26 mouse cellular contexts compared by ENCODE assay signal in the genomic region with DNA sequence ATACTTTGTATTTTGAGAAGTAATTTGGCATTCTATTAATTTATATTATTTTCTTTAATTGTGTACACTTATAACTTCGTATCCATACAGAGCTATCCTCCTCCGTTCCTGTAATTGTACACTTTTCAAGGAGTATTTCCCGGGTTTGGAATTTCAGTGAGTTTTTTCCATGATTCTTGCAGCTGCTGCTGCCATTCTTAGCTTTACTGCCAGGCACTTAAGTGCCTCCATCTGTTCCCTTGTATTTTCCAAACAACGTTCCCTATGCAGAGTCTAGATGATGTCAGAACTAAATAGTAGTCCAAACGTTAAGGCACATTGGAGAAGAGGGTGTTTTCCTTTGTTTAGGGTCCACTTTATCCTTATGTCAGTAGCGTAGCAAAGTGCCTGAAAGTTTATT. TPM values are rescaled to one million over a fixed set of nuclear protein-coding genes. Genes with fewer than 3 reads are reported as not detected.
DNase-seq lines count a peak whose midpoint lies in the region; ATAC-seq and TF ChIP-seq lines count a peak whose summit lies in the region.
"Had no signal": no experiment of that assay in that cellular context is flagged by ENCODE, and none has a peak within 500 bp of the region (broad histone marks: within the 10 kb centered on the region; RNA-seq: fewer than 3 reads in every experiment).

No protein-coding gene starts in this region.

- no peak for TF ChIP-seq POLR2A in limb, embryonic 14.5 days (IDR thresholded peaks at IDR 0.05; ENCODE audit: borderline replicate concordance, extremely low read depth, insufficient read depth, insufficient read length)

- no peak for TF ChIP-seq CTCF in left cerebral cortex, adult 2 months (IDR thresholded peaks at IDR 0.05)

- H3K4me2 ChIP-seq in embryonic facial prominence, embryonic 13.5 days = no peak overlapping the region
- no peak overlapping the region for H3K4me2 ChIP-seq in limb, embryonic 13.5 days (replicated peaks)
- H3K4me2 ChIP-seq in limb, embryonic 14.5 days (replicated peaks; ENCODE audit: low read depth, low read length, severe bottlenecking) = no peak overlapping the region
- H3K4me2 ChIP-seq: heart, embryonic 11.5 days; limb, embryonic 12.5 days; lung, embryonic 14.5 days; midbrain, embryonic 13.5 days had no signal

- H3K9ac ChIP-seq in embryonic facial prominence, embryonic 13.5 days = no peak overlapping the region
- H3K9ac ChIP-seq in limb, embryonic 13.5 days = no peak overlapping the region
- H3K9ac ChIP-seq in limb, embryonic 14.5 days (ENCODE audit: low read depth, low read length, severe bottlenecking) = no peak overlapping the region
- H3K9ac ChIP-seq: limb, embryonic 12.5 days; liver, embryonic 14.5 days; lung, embryonic 14.5 days; midbrain, embryonic 13.5 days had no signal

- no peak overlapping the region for H3K4me3 ChIP-seq in embryonic facial prominence, embryonic 13.5 days
- H3K4me3 ChIP-seq in embryonic facial prominence, embryonic 10.5 days = no peak overlapping the region
- no peak overlapping the region for H3K4me3 ChIP-seq in limb, embryonic 13.5 days
- no peak overlapping the region for H3K4me3 ChIP-seq in limb, embryonic 10.5 days
- no peak overlapping the region for H3K4me3 ChIP-seq in limb, embryonic 14.5 days (replicated peaks; ENCODE audit: low read length)
- no peak overlapping the region for H3K4me3 ChIP-seq in left cerebral cortex, adult 2 months
- H3K4me3 ChIP-seq: hindbrain, embryonic 10.5 days; layer of hippocampus, adult 2 months; limb, embryonic 12.5 days; megakaryocyte, embryonic 14.5 days; midbrain, embryonic 13.5 days had no signal

- no peaks in the 10 kb centered on the region for H3K9me3 ChIP-seq in embryonic facial prominence, embryonic 13.5 days
- H3K9me3 ChIP-seq in embryonic facial prominence, embryonic 10.5 days = no peaks in the 10 kb centered on the region
- no peaks in the 10 kb centered on the region for H3K9me3 ChIP-seq in limb, embryonic 13.5 days
- no peaks in the 10 kb centered on the region for H3K9me3 ChIP-seq in limb, embryonic 10.5 days (replicated peaks)
- no peaks in the 10 kb centered on the region for H3K9me3 ChIP-seq in limb, embryonic 14.5 days (ENCODE audit: control insufficient read depth, low read length)
- H3K9me3 ChIP-seq: hindbrain, embryonic 10.5 days; limb, embryonic 12.5 days; midbrain, embryonic 13.5 days had no signal

- H3K36me3 ChIP-seq in embryonic facial prominence, embryonic 13.5 days = no peaks in the 10 kb centered on the region
- no peaks in the 10 kb centered on the region for H3K36me3 ChIP-seq in embryonic facial prominence, embryonic 10.5 days (replicated peaks)
- H3K36me3 ChIP-seq in limb, embryonic 13.5 days = no peaks in the 10 kb centered on the region
- H3K36me3 ChIP-seq in limb, embryonic 10.5 days = no peaks in the 10 kb centered on the region
- H3K36me3 ChIP-seq in limb, embryonic 14.5 days (ENCODE audit: control insufficient read depth, insufficient read depth, low read length) = no peaks in the 10 kb centered on the region
- H3K36me3 ChIP-seq: hindbrain, embryonic 10.5 days; limb, embryonic 12.5 days; midbrain, embryonic 13.5 days had no signal

- H3K27ac ChIP-seq in embryonic facial prominence, embryonic 13.5 days = peak overlapping the region; percentile 60; the same call in 1 of the 2 replicates
- no peak overlapping the region for H3K27ac ChIP-seq in embryonic facial prominence, embryonic 10.5 days (replicated peaks)
- H3K27ac ChIP-seq in limb, embryonic 13.5 days = peak overlapping the region; percentile 76; the same call in 1 of the 2 replicates
- no peak overlapping the region for H3K27ac ChIP-seq in limb, embryonic 10.5 days
- H3K27ac ChIP-seq in limb, embryonic 14.5 days (replicated peaks; ENCODE audit: low read depth, low read length) = peak overlapping the region; percentile 43; the same call in 1 of the 2 replicates
- no peak overlapping the region for H3K27ac ChIP-seq in left cerebral cortex, adult 2 months
- H3K27ac ChIP-seq: hindbrain, embryonic 10.5 days; layer of hippocampus, adult 2 months; liver, embryonic 14.5 days; midbrain, embryonic 13.5 days had no signal

- DNase-seq in embryonic facial prominence, embryonic 10.5 days (ENCODE audit: low spot score) = no peak
- no peak for DNase-seq in limb, embryonic 10.5 days (ENCODE audit: low spot score)
- peak; percentile 34 for DNase-seq in limb, embryonic 14.5 days (ENCODE audit: low spot score)
- DNase-seq in cerebellum, postnatal 14 days = no peak
- no peak for DNase-seq in left cerebral cortex, adult 2 months (ENCODE audit: extremely low spot score in 1 of 2, low spot score in 2 of 2)
- DNase-seq: cerebellum, adult 18-20 months; gastrocnemius, postnatal 10 days; heart, adult 11 months; kidney, postnatal 25 days; lung, embryonic 14.5 days; lung, postnatal 36 days; thymus, adult 2 months; thymus, postnatal 4 days had no signal

- H3K4me1 ChIP-seq in embryonic facial prominence, embryonic 13.5 days = no peaks in the 10 kb centered on the region
- no peaks in the 10 kb centered on the region for H3K4me1 ChIP-seq in embryonic facial prominence, embryonic 10.5 days
- H3K4me1 ChIP-seq in limb, embryonic 13.5 days = no peaks in the 10 kb centered on the region
- H3K4me1 ChIP-seq in limb, embryonic 10.5 days = no peaks in the 10 kb centered on the region
- no peaks in the 10 kb centered on the region for H3K4me1 ChIP-seq in limb, embryonic 14.5 days (ENCODE audit: control insufficient read depth, insufficient read depth, low read length)
- H3K4me1 ChIP-seq: hindbrain, embryonic 10.5 days; limb, embryonic 12.5 days; megakaryocyte, embryonic 14.5 days; midbrain, embryonic 13.5 days had no signal

- intact Hi-C loops in left cerebral cortex, adult 2 months (cut with DNase I) = no loop called here

- WGBS in embryonic facial prominence, embryonic 13.5 days = 46% methylated on average over 6 of the region's 6 CpGs
- WGBS in embryonic facial prominence, embryonic 10.5 days = 81% methylated on average over 6 of the region's 6 CpGs
- 56% methylated on average over 6 of the region's 6 CpGs for WGBS in limb, embryonic 13.5 days
- 86% methylated on average over 6 of the region's 6 CpGs for WGBS in limb, embryonic 10.5 days
- WGBS in limb, embryonic 14.5 days = 49% methylated on average over 6 of the region's 6 CpGs

- ATAC-seq in embryonic facial prominence, embryonic 13.5 days (ENCODE audit: insufficient number of reproducible peaks, insufficient read depth, low FRiP score, low TSS enrichment, low read depth) = no peak
- no peak for ATAC-seq in limb, embryonic 13.5 days (ENCODE audit: low FRiP score, low read depth)
- ATAC-seq in limb, embryonic 14.5 days (ENCODE audit: low FRiP score, low read depth) = peak; percentile 49; the same call in 1 of the 2 replicates
- ATAC-seq: hindbrain, embryonic 16.5 days; intestine, embryonic 16.5 days; midbrain, embryonic 13.5 days had no signal

- no peaks in the 10 kb centered on the region; the same call in 1 of the 2 replicates for H3K27me3 ChIP-seq in embryonic facial prominence, embryonic 13.5 days
- H3K27me3 ChIP-seq in embryonic facial prominence, embryonic 10.5 days (replicated peaks; ENCODE audit: low read depth, poor library complexity, severe bottlenecking) = peaks cover 5% of the 10 kb centered on the region; the same call in 1 of the 2 replicates
- H3K27me3 ChIP-seq in limb, embryonic 13.5 days = 0 out of 2 replicates have a peak, but pooled peaks cover 2% of the 10 kb centered on the region
- H3K27me3 ChIP-seq in limb, embryonic 10.5 days (ENCODE audit: low read depth, poor library complexity, severe bottlenecking) = peaks cover 63% of the 10 kb centered on the region
- H3K27me3 ChIP-seq in limb, embryonic 14.5 days (ENCODE audit: control insufficient read depth, insufficient read depth, low read length) = no peaks in the 10 kb centered on the region
- H3K27me3 ChIP-seq: midbrain, embryonic 13.5 days had no signal

RNA-seq across cellular contexts. Expression of a gene that starts 5.1 kb away (rescaled TPM):
- 66.0 and 67.2 TPM in 2 replicates for polyA plus RNA-seq in embryonic facial prominence, embryonic 13.5 days (2015; fragmentation: Nextera tagmentation; extraction: Ambion mirVana)
- polyA plus RNA-seq in embryonic facial prominence, embryonic 10.5 days (2016; fragmentation: Nextera tagmentation; extraction: Ambion mirVana) = 49.2 and 52.8 TPM in 2 replicates
- polyA plus RNA-seq in limb, embryonic 13.5 days (2015; fragmentation: Nextera tagmentation; extraction: Ambion mirVana) = 61.5 and 64.2 TPM in 2 replicates
- 48.5 and 57.1 TPM in 2 replicates for polyA plus RNA-seq in limb, embryonic 10.5 days (2016; fragmentation: Nextera tagmentation; extraction: Ambion mirVana)
- polyA plus RNA-seq in limb, embryonic 14.5 days (2012; rRNA removed) = 24.1 and 29.1 TPM in 2 replicates
- 51.6 and 54.7 TPM in 2 replicates for polyA plus RNA-seq in limb, embryonic 14.5 days (2014; fragmentation: Nextera tagmentation; extraction: Ambion mirVana)
- 10 to 100 TPM; 68.8 to 69.9 TPM for total RNA-seq in left cerebral cortex, adult 2 months (2021)

RNA-seq across cellular contexts. Expression of a gene that starts 46.5 kb away (rescaled TPM):
- 46.5 and 50.1 TPM in 2 replicates for polyA plus RNA-seq in embryonic facial prominence, embryonic 13.5 days (2015; fragmentation: Nextera tagmentation; extraction: Ambion mirVana)
- polyA plus RNA-seq in embryonic facial prominence, embryonic 10.5 days (2016; fragmentation: Nextera tagmentation; extraction: Ambion mirVana) = 28.7 and 31.8 TPM in 2 replicates
- polyA plus RNA-seq in limb, embryonic 13.5 days (2015; fragmentation: Nextera tagmentation; extraction: Ambion mirVana) = 51.2 and 56.9 TPM in 2 replicates
- polyA plus RNA-seq in limb, embryonic 10.5 days (2016; fragmentation: Nextera tagmentation; extraction: Ambion mirVana) = 21.0 and 32.5 TPM in 2 replicates
- polyA plus RNA-seq in limb, embryonic 14.5 days (2012; rRNA removed) = 49.3 and 50.5 TPM in 2 replicates
- polyA plus RNA-seq in limb, embryonic 14.5 days (2014; fragmentation: Nextera tagmentation; extraction: Ambion mirVana) = 33.1 and 43.0 TPM in 2 replicates
- total RNA-seq in left cerebral cortex, adult 2 months (2021) = 100 to 1,000 TPM; 176 to 226 TPM
- total RNA-seq: monocyte, adult 5-6 weeks had no signal

RNA-seq across cellular contexts. Expression of a gene that starts 49.8 kb away (rescaled TPM):
- 14.0 and 14.5 TPM in 2 replicates for polyA plus RNA-seq in embryonic facial prominence, embryonic 13.5 days (2015; fragmentation: Nextera tagmentation; extraction: Ambion mirVana)
- 11.1 and 12.3 TPM in 2 replicates for polyA plus RNA-seq in embryonic facial prominence, embryonic 10.5 days (2016; fragmentation: Nextera tagmentation; extraction: Ambion mirVana)
- 13.2 and 13.3 TPM in 2 replicates for polyA plus RNA-seq in limb, embryonic 13.5 days (2015; fragmentation: Nextera tagmentation; extraction: Ambion mirVana)
- 11.5 and 12.8 TPM in 2 replicates for polyA plus RNA-seq in limb, embryonic 10.5 days (2016; fragmentation: Nextera tagmentation; extraction: Ambion mirVana)
- polyA plus RNA-seq in limb, embryonic 14.5 days (2012; rRNA removed) = 6.7 and 9.1 TPM in 2 replicates
- polyA plus RNA-seq in limb, embryonic 14.5 days (2014; fragmentation: Nextera tagmentation; extraction: Ambion mirVana) = 9.3 and 11.1 TPM in 2 replicates
- 10 to 100 TPM; 33.3 to 33.7 TPM for total RNA-seq in left cerebral cortex, adult 2 months (2021)
- polyA plus RNA-seq: small intestine, adult 2 months had no signal

RNA-seq across cellular contexts. Expression of a gene that starts 49.8 kb away (rescaled TPM):
- 52.5 and 56.0 TPM in 2 replicates for polyA plus RNA-seq in embryonic facial prominence, embryonic 13.5 days (2015; fragmentation: Nextera tagmentation; extraction: Ambion mirVana)
- polyA plus RNA-seq in embryonic facial prominence, embryonic 10.5 days (2016; fragmentation: Nextera tagmentation; extraction: Ambion mirVana) = 51.8 and 55.4 TPM in 2 replicates
- polyA plus RNA-seq in limb, embryonic 13.5 days (2015; fragmentation: Nextera tagmentation; extraction: Ambion mirVana) = 60.1 and 68.4 TPM in 2 replicates
- 41.7 and 55.8 TPM in 2 replicates for polyA plus RNA-seq in limb, embryonic 10.5 days (2016; fragmentation: Nextera tagmentation; extraction: Ambion mirVana)
- polyA plus RNA-seq in limb, embryonic 14.5 days (2012; rRNA removed) = 59.1 and 73.4 TPM in 2 replicates
- 52.0 and 61.2 TPM in 2 replicates for polyA plus RNA-seq in limb, embryonic 14.5 days (2014; fragmentation: Nextera tagmentation; extraction: Ambion mirVana)
- 100 to 1,000 TPM; 344 to 376 TPM for total RNA-seq in left cerebral cortex, adult 2 months (2021)

Comparison
In these comparisons a context has a peak if more than half of its experiments do, and no peak if none do; other contexts are left out.
1. H3K27ac ChIP-seq: peak in embryonic facial prominence, embryonic 13.5 days (single experiment), limb, embryonic 13.5 days (single experiment) and limb, embryonic 14.5 days (single experiment); none in embryonic facial prominence, embryonic 10.5 days (single experiment), limb, embryonic 10.5 days (single experiment) and left cerebral cortex, adult 2 months (single experiment).